Mouse (Mus musculus) bone marrow macrophage, adult 2 months (primary cell): ENCODE results near the gene Lca5l. TPM values are rescaled to one million over a fixed set of nuclear protein-coding genes. Genes with fewer than 3 reads are reported as not detected.
A peak's percentile ranks its signal among the peaks of the same experiment; 100 is the strongest.
"Not testable (repeated sequence)": the region's sequence is repeated elsewhere in the genome, so short reads cannot be mapped to it uniquely, and the experiment has no call there.

Source experiments
- H3K27ac ChIP-seq: 2 replicates; pipeline ENCODE4 v1.5.1; 2012; ENCODE audit warnings: low read depth, low read length; ENCODE audit not compliant: insufficient read depth
- H3K4me1 ChIP-seq: 2 replicates; pipeline ENCODE4 v1.6.1; 2012; ENCODE audit warnings: low read length; ENCODE audit not compliant: control insufficient read depth, insufficient read depth
- H3K4me3 ChIP-seq: 2 replicates; pipeline ENCODE4 v1.5.1; 2012; ENCODE audit warnings: mild to moderate bottlenecking, low read length, moderate library complexity; ENCODE audit not compliant: insufficient read depth
- CTCF ChIP-seq: IDR thresholded peaks from 2 replicates; pipeline ENCODE4 v1.5.1; 2012; ENCODE audit warnings: low read depth, mild to moderate bottlenecking, low read length, moderate library complexity
- POLR2A ChIP-seq: IDR thresholded peaks from 2 replicates; pipeline ENCODE4 v1.6.1; 2012; ENCODE audit warnings: mild to moderate bottlenecking, low read depth, low read length, borderline replicate concordance
- polyA plus RNA-seq: library from polyadenylated mRNA; stranded (reverse); fragments of >200 nt; gene quantifications from 2 replicates; pipeline ENCODE4 v1.2.4, GENCODE M21; 2012; ENCODE audit not compliant: missing spikeins, insufficient read depth, insufficient read length

Gene Lca5l
- polyA plus RNA-seq, 1 experiment, result 0.39 TPM

DNA sequence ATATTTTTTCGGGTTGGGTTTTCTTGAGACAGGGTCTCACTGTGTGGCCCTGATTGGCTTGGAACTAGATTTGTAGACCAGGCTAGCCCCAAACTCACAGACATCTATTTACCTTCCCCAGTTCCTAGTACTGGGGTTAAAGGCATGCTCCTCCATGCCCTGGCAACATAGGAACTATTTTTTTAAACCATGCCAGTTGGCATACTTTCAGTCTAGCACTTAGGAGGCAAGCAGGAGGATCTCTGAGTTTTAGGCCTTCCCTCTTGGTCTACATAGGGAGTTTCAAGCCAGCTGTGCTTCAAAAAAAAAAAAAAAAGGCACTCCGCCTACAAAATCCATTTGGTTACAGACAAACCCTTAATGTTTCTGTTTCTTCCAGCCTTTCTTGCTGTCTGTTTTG lies 37.6 kb downstream of the Lca5l start:
- TF ChIP-seq POLR2A (no peak), CTCF (no peak)
- peaks cover 16% of the 10 kb centered on the region for H3K4me1 ChIP-seq
- no peak overlapping the region for H3K27ac ChIP-seq

DNA sequence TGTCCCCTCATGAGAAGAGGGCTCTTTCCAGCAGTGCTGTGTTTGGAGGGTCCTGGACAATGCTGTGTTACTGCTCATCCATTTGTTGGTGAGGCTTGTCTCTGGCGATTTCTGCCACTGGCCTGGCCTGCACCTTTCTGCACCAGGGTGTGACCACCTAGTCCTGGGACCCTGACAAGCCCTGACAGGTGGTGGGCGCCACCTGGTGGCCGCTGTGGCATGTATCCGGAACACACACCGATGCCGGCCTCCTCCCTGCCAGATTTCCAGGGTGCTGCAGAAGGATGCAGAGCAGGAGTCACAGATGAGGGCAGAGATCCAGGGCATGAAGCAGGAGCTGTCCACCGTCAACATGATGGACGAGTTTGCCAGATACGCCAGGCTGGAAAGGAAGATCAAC lies 40.5 kb downstream of the Lca5l start:
- TF ChIP-seq CTCF (peak; percentile 85), POLR2A (no peak)
- no peak overlapping the region for H3K27ac ChIP-seq
- peaks cover 44% of the 10 kb centered on the region for H3K4me1 ChIP-seq
- no peak overlapping the region for H3K4me3 ChIP-seq

More for the DNA sequence above, 37.6 kb downstream of the Lca5l start:
- H3K4me3 ChIP-seq, result no peak overlapping the region

DNA sequence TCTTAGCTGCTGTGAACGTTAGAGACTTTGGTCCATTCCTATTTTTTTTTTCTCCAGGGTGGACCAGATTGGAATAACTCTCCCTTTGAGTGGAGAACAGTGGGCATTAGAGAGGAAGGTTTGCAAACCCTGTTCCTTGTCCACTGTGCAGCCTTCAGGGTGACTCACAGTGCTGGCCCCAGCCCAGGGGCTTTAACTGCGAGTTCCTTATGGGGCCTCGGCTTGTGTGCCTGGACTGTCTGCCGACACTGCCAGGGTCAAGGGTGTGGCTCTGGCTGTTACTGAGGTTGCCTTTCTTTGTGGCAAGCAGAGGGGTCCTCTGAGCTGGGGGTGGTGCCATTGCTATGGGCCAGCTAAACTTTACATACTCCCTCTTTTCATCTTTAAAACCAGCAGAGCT lies 41.1 kb downstream of the Lca5l start:
- 0 out of 2 replicates have a peak overlapping the region, but pooled peaks have one; percentile 5 for H3K27ac ChIP-seq
- no peak overlapping the region for H3K4me3 ChIP-seq
- TF ChIP-seq CTCF (no peak), POLR2A (no peak)
- H3K4me1 ChIP-seq, result peaks cover 50% of the 10 kb centered on the region

DNA sequence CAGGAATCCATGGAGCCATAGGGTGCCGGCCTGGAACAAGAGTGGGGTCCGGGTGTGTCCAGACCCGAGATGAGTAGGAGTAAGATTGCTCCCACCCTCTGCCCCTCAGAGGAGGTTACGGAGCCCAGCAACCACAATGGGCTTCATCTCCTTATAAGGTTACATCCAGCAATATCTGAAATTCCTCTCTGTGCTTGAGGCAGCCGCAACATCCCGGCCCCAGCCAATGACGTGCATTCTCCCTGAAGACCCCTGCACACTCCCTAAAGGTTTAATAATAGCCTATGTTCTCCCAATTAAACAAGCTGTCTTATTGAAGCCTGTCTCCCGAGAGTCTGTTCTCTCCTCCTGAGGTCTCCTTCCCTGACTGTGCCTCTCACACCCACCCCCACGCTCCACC lies 42.8 kb downstream of the Lca5l start:
- Histone ChIP-seq H3K4me1 (peaks cover 50% of the 10 kb centered on the region), H3K27ac (peak overlapping the region; percentile 21; the same call in 1 of the 2 replicates), H3K4me3 (no peak overlapping the region)
- TF ChIP-seq CTCF, result no peak
- no peak for TF ChIP-seq POLR2A

DNA sequence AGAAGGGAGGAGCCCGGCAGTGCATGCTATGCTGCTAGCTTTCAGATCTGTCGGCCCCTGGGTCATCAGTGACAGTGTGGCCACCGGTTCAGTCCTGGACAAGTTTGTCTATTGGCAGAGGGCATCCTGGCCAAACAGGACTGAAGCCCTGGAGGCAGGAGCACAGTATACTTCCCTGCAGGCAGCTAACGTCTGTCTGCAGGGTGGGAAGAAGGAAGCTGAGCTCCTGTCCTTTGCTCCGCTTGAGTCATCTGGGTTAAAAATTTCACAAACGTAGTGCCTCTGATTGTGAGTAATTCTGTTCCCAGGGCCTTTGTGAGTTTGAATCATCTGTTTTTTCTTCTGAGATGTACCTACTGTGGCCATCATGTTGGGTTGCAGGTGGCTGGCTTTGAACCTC lies 43.2 kb downstream of the Lca5l start:
- Histone ChIP-seq H3K4me1 (peaks cover 50% of the 10 kb centered on the region), H3K27ac (peak overlapping the region; percentile 21; the same call in 1 of the 2 replicates), H3K4me3 (no peak overlapping the region)
- TF ChIP-seq CTCF (no peak), POLR2A (no peak)

DNA sequence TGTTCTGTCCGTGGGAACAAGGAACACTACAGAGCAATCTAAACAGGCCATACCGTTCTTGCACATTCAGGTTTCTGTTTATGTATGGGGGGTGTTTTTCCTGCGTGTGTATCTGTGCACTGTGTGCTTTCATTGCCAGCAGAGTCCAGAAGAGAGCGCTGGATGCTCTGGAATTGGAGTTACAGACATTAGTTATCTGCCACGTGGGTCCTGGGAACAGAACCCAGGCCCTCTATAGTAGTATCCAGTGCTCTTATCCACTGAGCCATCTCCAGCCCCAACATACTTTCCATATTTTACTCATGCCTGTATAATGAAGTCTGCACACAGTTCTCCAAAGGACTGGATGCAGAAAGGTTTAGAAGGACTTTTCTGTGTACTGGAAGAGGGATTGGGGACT lies 46.3 kb downstream of the Lca5l start:
- H3K27ac ChIP-seq, result no peak overlapping the region
- H3K4me3 ChIP-seq, result peak overlapping the region; percentile 73
- H3K4me1 ChIP-seq, result peaks cover 44% of the 10 kb centered on the region
- TF ChIP-seq POLR2A, result no peak
- no peak for TF ChIP-seq CTCF

DNA sequence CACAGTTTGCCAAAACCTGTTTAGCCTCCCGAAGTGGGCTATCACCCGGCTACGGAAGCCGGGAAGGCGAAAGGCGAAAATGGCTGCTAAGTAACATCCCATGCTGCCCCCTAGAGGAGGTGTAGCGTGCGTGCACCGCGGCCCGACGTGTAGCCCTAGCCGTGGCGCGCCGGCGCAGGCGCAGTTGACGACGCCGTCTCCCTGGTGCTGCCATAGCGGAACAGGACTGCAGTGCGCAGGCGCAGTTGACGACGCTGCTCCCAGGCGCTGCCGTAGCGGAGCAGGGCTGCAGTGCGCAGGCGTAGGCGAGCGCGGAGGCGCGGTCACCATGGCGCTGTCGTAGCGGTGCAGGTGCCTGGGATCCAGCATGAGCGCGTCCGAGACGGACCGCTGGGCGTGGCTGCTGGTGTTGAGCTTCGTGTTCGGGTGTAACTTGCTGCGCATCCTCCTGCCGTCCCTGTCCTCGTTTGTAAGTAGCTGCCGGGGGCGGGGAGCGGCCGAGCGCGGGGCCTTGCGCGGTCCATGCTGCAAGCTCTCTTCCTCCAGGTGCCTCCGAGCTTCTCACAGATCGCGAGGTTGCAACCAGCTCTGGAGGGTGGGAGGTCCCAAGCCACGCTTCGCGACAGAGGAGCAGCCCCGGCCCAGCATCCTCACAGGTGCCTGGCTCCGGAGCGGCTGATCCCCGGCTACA lies 46.8 kb downstream of the Lca5l start, which contains the start of gene Wrb:
Gene Wrb, plus strand, starts transcription at position 298 of the 691 bp plus-strand sequence.
- H3K27ac ChIP-seq, result no peak within 1 kb of the TSS
- peak within 1 kb of the TSS; percentile 73 for H3K4me3 ChIP-seq
- TF ChIP-seq POLR2A, result no peak
- peak; percentile 55 for TF ChIP-seq CTCF
- H3K4me1 ChIP-seq, result peaks cover 40% of the 10 kb centered on the region

DNA sequence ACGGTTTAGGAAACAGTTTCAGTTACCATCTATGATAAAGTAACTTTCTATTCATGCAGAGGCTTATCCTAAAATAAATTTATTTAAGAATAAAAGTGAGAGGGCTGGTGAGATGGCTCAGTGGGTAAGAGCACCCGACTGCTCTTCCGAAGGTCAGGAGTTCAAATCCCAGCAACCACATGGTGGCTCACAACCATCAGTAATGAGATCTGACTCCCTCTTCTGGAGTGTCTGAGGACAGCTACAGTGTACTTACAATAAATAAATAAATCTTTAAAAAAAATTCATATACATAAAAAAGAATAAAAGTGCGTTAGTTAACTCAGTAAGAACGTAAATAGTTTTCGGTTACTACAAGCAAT lies 47.3 kb downstream of the Lca5l start:
- H3K4me1 ChIP-seq, result peaks cover 36% of the 10 kb centered on the region
- not testable (repeated sequence) for H3K27ac ChIP-seq, H3K4me3 ChIP-seq

DNA sequence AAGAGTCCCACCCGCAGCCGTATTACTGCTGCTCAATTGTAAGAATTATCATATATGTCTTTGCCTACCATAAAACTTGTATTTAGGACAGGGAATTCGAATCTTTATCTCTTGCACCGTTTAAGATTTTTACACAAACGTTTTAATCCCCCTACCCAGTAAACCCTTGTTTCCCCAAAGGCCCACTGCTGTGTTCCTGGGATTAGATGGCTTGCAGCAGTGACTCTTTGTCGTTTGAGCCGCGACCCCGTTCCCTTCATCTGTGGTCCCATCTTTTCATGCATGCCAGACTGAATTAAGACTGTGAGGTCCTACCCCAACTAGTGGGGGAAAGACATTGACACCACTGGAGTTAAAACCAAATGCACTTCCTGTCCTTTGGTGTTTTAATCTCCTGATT lies 63.6 kb downstream of the Lca5l start:
- H3K4me1 ChIP-seq, result peaks cover 10% of the 10 kb centered on the region
- TF ChIP-seq POLR2A (no peak), CTCF (no peak)
- peak overlapping the region; percentile 68 for H3K27ac ChIP-seq
- H3K4me3 ChIP-seq, result peak overlapping the region; percentile 76

DNA sequence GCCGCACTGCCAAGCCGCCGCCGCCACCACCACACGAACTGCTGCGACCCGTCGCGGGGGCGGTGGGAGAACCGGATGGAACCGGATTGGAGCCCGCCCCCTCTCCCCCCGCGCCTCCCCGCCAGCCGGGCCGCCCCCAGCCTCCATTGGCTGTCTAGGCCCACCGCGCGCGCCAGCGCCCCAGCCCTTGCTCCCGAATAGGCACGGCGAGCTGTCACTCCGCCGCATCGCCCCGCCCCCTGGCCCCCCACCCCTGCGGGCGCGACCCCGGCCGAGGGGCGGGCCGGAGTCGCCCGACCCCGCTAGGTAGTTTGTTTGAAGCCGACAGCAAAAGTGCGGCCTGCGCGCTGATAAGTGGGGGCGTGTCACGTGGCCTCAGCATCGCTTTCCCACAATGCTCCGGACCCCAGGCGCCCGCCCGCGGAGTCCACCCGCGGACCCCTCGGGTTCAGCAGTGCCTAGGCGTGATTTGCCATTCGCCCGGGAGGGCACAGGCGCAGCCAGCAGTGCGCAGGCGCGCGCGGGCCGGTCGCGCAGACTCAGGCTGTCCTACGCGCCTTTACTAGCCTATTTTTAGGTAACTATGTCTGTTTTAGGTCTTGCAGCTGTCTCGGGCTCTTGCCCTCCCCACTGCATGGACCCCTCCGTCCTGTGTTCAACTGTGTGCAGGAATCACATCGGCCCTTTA lies 64.3 kb downstream of the Lca5l start, which contains the start of gene Hmgn1:
Gene Hmgn1, minus strand, starts transcription at position 73 of the 688 bp plus-strand sequence.
- Histone ChIP-seq H3K27ac (peak within 1 kb of the TSS; percentile 71), H3K4me3 (peak within 1 kb of the TSS; percentile 76), H3K4me1 (peaks cover 10% of the 10 kb centered on the region)
- TF ChIP-seq POLR2A (no peak), CTCF (no peak)
